Mouse (Mus musculus) gastrocnemius, adult 8-10 months (tissue): ENCODE data around the gene Mink1. TPM values are rescaled to one million over a fixed set of nuclear protein-coding genes. Genes with fewer than 3 reads are reported as not detected.

ENCODE experiments used
- total RNA-seq, 4 experiments: library from RNA; stranded (reverse); gene quantifications; 2 replicates each; pipeline ENCODE4 v1.2.4; 2022

Mink1 gene
- total RNA-seq, 4 experiments from 2014 or later: 32.5 to 38.7 (median 33.7) TPM

Other genes with a start within 250 kb of the Mink1 start
- under 1 TPM in 1 of 4 experiments, not detected in 3; 0.11 TPM for gene Alox12e, start 240.3 kb upstream of the Mink1 start, total RNA-seq
- gene Alox15, start 210.8 kb upstream of the Mink1 start, total RNA-seq: under 1 TPM in 2 of 4 experiments, not detected in 2; 0.11 TPM
- 10 to 100 TPM; 19.6 to 23.3 (median 20.6) TPM for gene Pelp1, start 152.8 kb upstream of the Mink1 start, total RNA-seq
- gene Arrb2, start 130.2 kb upstream of the Mink1 start, total RNA-seq: 1 to 10 TPM; 5.9 to 9.2 (median 7.4) TPM
- 1 to 10 TPM; 4.1 to 5.3 (median 4.6) TPM for gene Med11, start 111.0 kb upstream of the Mink1 start, total RNA-seq
- under 1 TPM in 3 of 4 experiments, not detected in 1; 0.10 to 0.48 (median 0.31) TPM for gene Zmynd15, start 103.4 kb upstream of the Mink1 start, total RNA-seq
- gene Cxcl16, start 102.9 kb upstream of the Mink1 start, total RNA-seq: under 1 TPM; 0.54 to 0.75 (median 0.63) TPM
- gene Tm4sf5, start 57.6 kb upstream of the Mink1 start, total RNA-seq: not detected
- not detected for gene Vmo1, start 48.3 kb upstream of the Mink1 start, total RNA-seq
- not detected for gene Gltpd2, start 43.7 kb upstream of the Mink1 start, total RNA-seq
- gene Psmb6, start 37.5 kb upstream of the Mink1 start, total RNA-seq: 100 to 1,000 TPM; 258 to 280 (median 265) TPM
- gene Gm40193, start 29.9 kb upstream of the Mink1 start, total RNA-seq: not detected
- gene Pld2, start 22.8 kb upstream of the Mink1 start, total RNA-seq: 10 to 100 TPM; 15.3 to 17.8 (median 15.4) TPM
- not detected for gene 4930544D05Rik, start 53.0 kb downstream of the Mink1 start, total RNA-seq
- 10 to 100 TPM; 11.2 to 20.5 (median 14.7) TPM for gene Chrne, start 56.3 kb downstream of the Mink1 start, total RNA-seq
- gene Gp1ba, start 76.2 kb downstream of the Mink1 start, total RNA-seq: not detected
- 10 to 100 TPM; 34.9 to 41.1 (median 38.1) TPM for gene Rnf167, start 84.4 kb downstream of the Mink1 start, total RNA-seq
- gene Slc25a11, start 84.6 kb downstream of the Mink1 start, total RNA-seq: 100 to 1,000 TPM; 276 to 326 (median 293) TPM
- 100 to 1,000 TPM; 218 to 265 (median 251) TPM for gene Pfn1, start 91.8 kb downstream of the Mink1 start, total RNA-seq
- gene Eno3, start 94.3 kb downstream of the Mink1 start, total RNA-seq: 1,000 to 10,000 TPM; 7,027 to 9,270 (median 7,380) TPM
- gene Spag7, start 106.5 kb downstream of the Mink1 start, total RNA-seq: 10 to 100 TPM; 77.0 to 99.5 (median 81.7) TPM
- 10 to 100 TPM; 35.2 to 43.1 (median 39.3) TPM for gene Camta2, start 125.2 kb downstream of the Mink1 start, total RNA-seq
- gene Inca1, start 137.3 kb downstream of the Mink1 start, total RNA-seq: 1 to 10 TPM; 4.1 to 5.6 (median 4.3) TPM
- gene Kif1c, start 137.7 kb downstream of the Mink1 start, total RNA-seq: 100 to 1,000 TPM; 605 to 698 (median 679) TPM
- 10 to 100 TPM; 12.5 to 14.8 (median 13.5) TPM for gene Zfp3, start 201.3 kb downstream of the Mink1 start, total RNA-seq
- gene Scimp, start 249.7 kb downstream of the Mink1 start, total RNA-seq: not detected